Mouse (Mus musculus): ENCODE data around the gene Gemin2.

- no peak for TF ChIP-seq POLR2A (IDR thresholded peaks at IDR 0.05; ENCODE audit: low read depth, low read length)
- TF ChIP-seq CTCF (IDR thresholded peaks at IDR 0.05; ENCODE audit: extremely low read depth, insufficient read depth, insufficient read length, insufficient replicate concordance): no peak
Measured at GRCm38 (mm10) chr12:59021306-59021705, 8.1 kb downstream of the Gemin2 start.
